Mouse (Mus musculus): ENCODE data around the gene Dpagt1. TPM values are rescaled to one million over a fixed set of nuclear protein-coding genes. Genes with fewer than 3 reads are reported as not detected.

The Dpagt1 gene
- polyA plus RNA-seq (2015; fragmentation: Illumina TruSeq; extraction: RNeasy Lipid Tissue Mini Kit (QIAGEN cat#74804); ENCODE audit: insufficient read depth, low replicate concordance): 16.7 TPM

GRCm38 (mm10) chr9:44325768-44326370 is at the start of gene Dpagt1:
Gene Dpagt1 (plus strand): TSS chr9:44326019.

GRCm38 (mm10) chr9:44288076-44288958 is 37.5 kb upstream of the Dpagt1 start, which contains the start of gene Abcg4:
Gene Abcg4 (minus strand): TSS chr9:44288615.

GRCm38 (mm10) chr9:44305466-44306079 is 20.2 kb upstream of the Dpagt1 start, which contains the start of gene Hinfp:
Gene Hinfp (minus strand): TSS chr9:44305671.

DNA sequence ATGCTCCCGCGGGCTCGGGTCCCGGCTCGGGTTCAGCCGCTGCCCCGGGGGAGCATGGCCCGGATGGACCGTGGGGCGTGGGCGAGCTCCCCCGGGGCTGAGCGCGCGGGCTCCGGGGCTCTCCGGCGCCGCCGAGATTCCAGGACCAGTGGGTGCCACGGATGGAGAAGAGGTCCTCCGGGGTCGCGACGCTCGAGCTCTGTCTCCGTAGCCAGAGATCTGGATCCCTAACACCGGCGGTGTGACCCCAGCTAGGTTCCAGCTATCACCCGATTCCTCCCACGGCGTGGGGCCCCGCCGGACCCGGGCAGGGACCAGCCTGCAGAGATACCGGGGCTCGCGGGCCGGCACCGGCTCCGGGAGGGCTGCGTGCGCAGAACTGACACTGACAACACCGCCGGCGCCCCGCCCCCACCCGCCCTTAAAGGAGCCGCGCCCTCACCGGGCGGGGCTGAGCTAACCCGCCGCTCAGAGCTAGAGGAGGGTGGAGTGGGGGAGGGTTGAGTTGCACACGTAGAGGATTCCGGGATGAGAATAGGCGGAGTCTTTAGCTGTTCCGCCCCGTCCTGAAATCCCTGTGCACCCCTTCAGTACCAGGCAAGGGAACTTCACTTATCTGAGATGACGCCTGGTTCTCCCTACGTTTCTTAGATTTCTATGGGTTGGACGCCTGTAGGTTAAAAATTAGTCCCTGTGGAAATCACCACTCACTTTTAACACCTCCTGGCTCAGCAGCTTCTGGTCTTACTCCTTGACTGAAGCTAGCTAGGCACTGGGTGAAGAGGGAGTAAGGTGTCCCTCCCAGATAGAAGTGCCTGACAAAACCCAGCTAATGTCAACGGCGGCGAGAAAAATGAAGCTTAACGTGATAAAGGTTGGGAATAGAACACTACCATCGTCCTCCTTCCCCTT is 5.7 kb upstream of the Dpagt1 start, which contains the start of gene C2cd2l:
TSS of gene C2cd2l (minus strand) at position 399 of the 912 bp plus-strand sequence.

DNA sequence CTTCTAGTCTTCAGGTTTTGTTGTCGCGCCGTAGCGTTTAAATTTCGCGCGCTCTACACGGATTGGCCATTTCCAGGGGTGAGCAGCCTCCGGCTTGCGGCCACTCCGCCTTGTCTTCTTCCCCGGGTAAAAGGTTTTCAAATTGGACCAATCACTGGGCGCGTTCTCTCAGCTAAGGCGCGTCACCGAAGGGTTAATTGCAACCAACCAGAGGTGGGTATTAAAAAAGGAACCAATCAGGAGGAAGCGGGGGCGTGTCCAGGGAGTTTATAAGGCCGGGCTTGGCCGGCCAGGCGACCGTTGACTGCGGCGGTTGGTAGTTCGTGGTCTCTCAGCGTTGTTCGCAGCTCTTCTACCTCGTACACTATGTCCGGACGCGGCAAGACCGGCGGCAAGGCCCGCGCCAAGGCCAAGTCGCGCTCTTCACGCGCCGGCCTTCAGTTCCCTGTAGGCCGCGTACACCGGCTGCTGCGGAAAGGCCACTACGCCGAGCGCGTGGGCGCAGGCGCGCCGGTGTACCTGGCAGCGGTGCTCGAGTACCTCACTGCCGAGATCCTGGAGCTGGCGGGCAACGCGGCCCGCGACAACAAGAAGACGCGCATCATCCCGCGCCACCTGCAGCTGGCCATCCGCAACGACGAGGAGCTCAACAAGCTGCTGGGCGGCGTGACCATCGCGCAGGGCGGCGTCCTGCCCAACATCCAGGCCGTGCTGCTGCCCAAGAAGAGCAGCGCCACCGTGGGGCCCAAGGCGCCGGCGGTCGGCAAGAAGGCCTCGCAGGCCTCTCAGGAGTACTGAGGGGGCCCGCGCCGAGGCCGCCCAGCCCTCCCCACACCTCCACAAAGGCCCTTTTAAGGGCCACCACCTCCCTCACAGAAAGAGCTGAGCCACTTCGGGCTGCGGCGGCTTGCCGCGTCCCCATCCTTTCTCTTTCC is 8.8 kb downstream of the Dpagt1 start, which contains the start of gene H2afx:
TSS of gene H2afx (plus strand) at position 299 of the 935 bp plus-strand sequence.

GRCm38 (mm10) chr9:44343781-44344421 is 18.1 kb downstream of the Dpagt1 start, which contains the start of gene Hmbs:
Gene Hmbs (minus strand): TSS chr9:44344228.

GRCm38 (mm10) chr9:44361190-44361917 is 35.5 kb downstream of the Dpagt1 start, which contains the start of gene Vps11:
Gene Vps11 (minus strand): TSS chr9:44361670.

GRCm38 (mm10) chr9:44379054-44379834 is 53.4 kb downstream of the Dpagt1 start, which contains the start of gene Hyou1:
Gene Hyou1 (plus strand): TSS chr9:44379490.

Other genes starting within 250 kb of the Dpagt1 start
- gene Mfrp, start 224.3 kb upstream of the Dpagt1 start, polyA plus RNA-seq (2015; fragmentation: Illumina TruSeq; extraction: RNeasy Lipid Tissue Mini Kit (QIAGEN cat#74804); ENCODE audit: insufficient read depth, low replicate concordance): not detected
- gene C1qtnf5, start 218.8 kb upstream of the Dpagt1 start, polyA plus RNA-seq (2015; fragmentation: Illumina TruSeq; extraction: RNeasy Lipid Tissue Mini Kit (QIAGEN cat#74804); ENCODE audit: insufficient read depth, low replicate concordance): 1.6 TPM
- gene Gm49380, start 212.5 kb upstream of the Dpagt1 start, polyA plus RNA-seq (2015; fragmentation: Illumina TruSeq; extraction: RNeasy Lipid Tissue Mini Kit (QIAGEN cat#74804); ENCODE audit: insufficient read depth, low replicate concordance): not detected
- gene Rnf26, start 212.5 kb upstream of the Dpagt1 start, polyA plus RNA-seq (2015; fragmentation: Illumina TruSeq; extraction: RNeasy Lipid Tissue Mini Kit (QIAGEN cat#74804); ENCODE audit: insufficient read depth, low replicate concordance): 10.6 TPM
- 15.1 TPM for gene Mcam, start 191.6 kb upstream of the Dpagt1 start, polyA plus RNA-seq (2015; fragmentation: Illumina TruSeq; extraction: RNeasy Lipid Tissue Mini Kit (QIAGEN cat#74804); ENCODE audit: insufficient read depth, low replicate concordance)
- 112 TPM for gene Cbl, start 92.0 kb upstream of the Dpagt1 start, polyA plus RNA-seq (2015; fragmentation: Illumina TruSeq; extraction: RNeasy Lipid Tissue Mini Kit (QIAGEN cat#74804); ENCODE audit: insufficient read depth, low replicate concordance)
- gene Ccdc153, start 85.3 kb upstream of the Dpagt1 start, polyA plus RNA-seq (2015; fragmentation: Illumina TruSeq; extraction: RNeasy Lipid Tissue Mini Kit (QIAGEN cat#74804); ENCODE audit: insufficient read depth, low replicate concordance): not detected
- gene Pdzd3, start 74.5 kb upstream of the Dpagt1 start, polyA plus RNA-seq (2015; fragmentation: Illumina TruSeq; extraction: RNeasy Lipid Tissue Mini Kit (QIAGEN cat#74804); ENCODE audit: insufficient read depth, low replicate concordance): 0.10 TPM
- 2.2 TPM for gene Nlrx1, start 57.4 kb upstream of the Dpagt1 start, polyA plus RNA-seq (2015; fragmentation: Illumina TruSeq; extraction: RNeasy Lipid Tissue Mini Kit (QIAGEN cat#74804); ENCODE audit: insufficient read depth, low replicate concordance)
- gene Abcg4, start 37.4 kb upstream of the Dpagt1 start, polyA plus RNA-seq (2015; fragmentation: Illumina TruSeq; extraction: RNeasy Lipid Tissue Mini Kit (QIAGEN cat#74804); ENCODE audit: insufficient read depth, low replicate concordance): 1.8 TPM
- 40.4 TPM for gene Hinfp, start 20.3 kb upstream of the Dpagt1 start, polyA plus RNA-seq (2015; fragmentation: Illumina TruSeq; extraction: RNeasy Lipid Tissue Mini Kit (QIAGEN cat#74804); ENCODE audit: insufficient read depth, low replicate concordance)
- gene C2cd2l, start 5.7 kb upstream of the Dpagt1 start, polyA plus RNA-seq (2015; fragmentation: Illumina TruSeq; extraction: RNeasy Lipid Tissue Mini Kit (QIAGEN cat#74804); ENCODE audit: insufficient read depth, low replicate concordance): 5.9 TPM
- 18.5 TPM for gene H2afx, start 8.7 kb downstream of the Dpagt1 start, polyA plus RNA-seq (2015; fragmentation: Illumina TruSeq; extraction: RNeasy Lipid Tissue Mini Kit (QIAGEN cat#74804); ENCODE audit: insufficient read depth, low replicate concordance)
- 79.9 TPM for gene Hmbs, start 18.2 kb downstream of the Dpagt1 start, polyA plus RNA-seq (2015; fragmentation: Illumina TruSeq; extraction: RNeasy Lipid Tissue Mini Kit (QIAGEN cat#74804); ENCODE audit: insufficient read depth, low replicate concordance)
- 50.6 TPM for gene Vps11, start 35.7 kb downstream of the Dpagt1 start, polyA plus RNA-seq (2015; fragmentation: Illumina TruSeq; extraction: RNeasy Lipid Tissue Mini Kit (QIAGEN cat#74804); ENCODE audit: insufficient read depth, low replicate concordance)
- gene Hyou1, start 53.5 kb downstream of the Dpagt1 start, polyA plus RNA-seq (2015; fragmentation: Illumina TruSeq; extraction: RNeasy Lipid Tissue Mini Kit (QIAGEN cat#74804); ENCODE audit: insufficient read depth, low replicate concordance): 55.2 TPM
- 15.4 TPM for gene Slc37a4, start 70.8 kb downstream of the Dpagt1 start, polyA plus RNA-seq (2015; fragmentation: Illumina TruSeq; extraction: RNeasy Lipid Tissue Mini Kit (QIAGEN cat#74804); ENCODE audit: insufficient read depth, low replicate concordance)
- 4,145 TPM for gene Rps25, start 81.1 kb downstream of the Dpagt1 start, polyA plus RNA-seq (2015; fragmentation: Illumina TruSeq; extraction: RNeasy Lipid Tissue Mini Kit (QIAGEN cat#74804); ENCODE audit: insufficient read depth, low replicate concordance)
- gene Trappc4, start 81.6 kb downstream of the Dpagt1 start, polyA plus RNA-seq (2015; fragmentation: Illumina TruSeq; extraction: RNeasy Lipid Tissue Mini Kit (QIAGEN cat#74804); ENCODE audit: insufficient read depth, low replicate concordance): 70.1 TPM
- gene Ccdc84, start 92.5 kb downstream of the Dpagt1 start, polyA plus RNA-seq (2015; fragmentation: Illumina TruSeq; extraction: RNeasy Lipid Tissue Mini Kit (QIAGEN cat#74804); ENCODE audit: insufficient read depth, low replicate concordance): 54.6 TPM
- 0.65 TPM for gene Foxr1, start 115.1 kb downstream of the Dpagt1 start, polyA plus RNA-seq (2015; fragmentation: Illumina TruSeq; extraction: RNeasy Lipid Tissue Mini Kit (QIAGEN cat#74804); ENCODE audit: insufficient read depth, low replicate concordance)
- gene Upk2, start 129.0 kb downstream of the Dpagt1 start, polyA plus RNA-seq (2015; fragmentation: Illumina TruSeq; extraction: RNeasy Lipid Tissue Mini Kit (QIAGEN cat#74804); ENCODE audit: insufficient read depth, low replicate concordance): not detected
- gene Bcl9l, start 156.8 kb downstream of the Dpagt1 start, polyA plus RNA-seq (2015; fragmentation: Illumina TruSeq; extraction: RNeasy Lipid Tissue Mini Kit (QIAGEN cat#74804); ENCODE audit: insufficient read depth, low replicate concordance): 6.5 TPM
- gene Cxcr5, start 235.9 kb downstream of the Dpagt1 start, polyA plus RNA-seq (2015; fragmentation: Illumina TruSeq; extraction: RNeasy Lipid Tissue Mini Kit (QIAGEN cat#74804); ENCODE audit: insufficient read depth, low replicate concordance): 193 TPM